In the genomic region with DNA sequence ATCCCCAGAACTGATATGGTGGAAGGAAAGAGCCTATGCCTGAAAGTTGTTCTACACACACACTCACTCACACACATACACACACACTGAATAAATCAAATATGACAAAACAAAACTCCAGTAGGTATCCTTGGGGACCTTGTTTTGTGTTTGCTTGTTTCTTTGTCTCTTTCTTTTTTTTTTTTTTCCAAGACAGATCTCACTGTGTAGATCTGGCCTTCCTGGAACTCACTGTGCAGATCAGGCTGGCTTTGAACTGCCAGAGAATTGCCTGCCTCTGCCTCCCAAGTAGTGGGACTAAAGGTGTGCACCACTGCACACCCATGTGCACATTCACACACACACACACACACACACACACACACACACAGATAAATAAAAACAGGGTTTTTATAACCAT, we compare ENCODE assay signal across 33 mouse cellular contexts.
"Had no signal": no experiment of that assay in that cellular context is flagged by ENCODE, and none has a peak within 500 bp of the region (broad histone marks: within the 10 kb centered on the region; RNA-seq: fewer than 3 reads in every experiment).

No protein-coding gene starts in this region.

- H3K27me3 ChIP-seq: heart, embryonic 12.5 days; heart, embryonic 13.5 days; heart, embryonic 15.5 days; hindbrain, embryonic 12.5 days; hindbrain, embryonic 15.5 days; intestine, embryonic 15.5 days; kidney, embryonic 15.5 days had no signal

- H3K27ac ChIP-seq: heart, embryonic 13.5 days; heart, embryonic 15.5 days; hindbrain, embryonic 10.5 days; hindbrain, embryonic 12.5 days; hindbrain, embryonic 14.5 days; hindbrain, embryonic 15.5 days; hindbrain, postnatal 0 days; intestine, embryonic 15.5 days; kidney, embryonic 15.5 days; kidney, postnatal 0 days; layer of hippocampus, adult 2 months; left cerebral cortex, adult 2 months had no signal

- H3K9ac ChIP-seq: heart, embryonic 12.5 days; heart, embryonic 13.5 days; heart, embryonic 15.5 days; hindbrain, embryonic 12.5 days; hindbrain, embryonic 14.5 days; hindbrain, embryonic 15.5 days; intestine, embryonic 15.5 days; kidney, embryonic 15.5 days had no signal

- H3K4me2 ChIP-seq: heart, embryonic 12.5 days; heart, embryonic 13.5 days; heart, embryonic 15.5 days; hindbrain, embryonic 12.5 days; hindbrain, embryonic 14.5 days; hindbrain, embryonic 15.5 days; intestine, embryonic 15.5 days; kidney, embryonic 15.5 days had no signal

- H3K36me3 ChIP-seq: heart, embryonic 12.5 days; heart, embryonic 13.5 days; heart, embryonic 15.5 days; hindbrain, embryonic 10.5 days; hindbrain, embryonic 12.5 days; hindbrain, embryonic 15.5 days; intestine, embryonic 15.5 days; kidney, embryonic 15.5 days had no signal

- H3K4me3 ChIP-seq: heart, embryonic 12.5 days; heart, embryonic 13.5 days; heart, embryonic 15.5 days; hindbrain, embryonic 10.5 days; hindbrain, embryonic 12.5 days; hindbrain, embryonic 15.5 days; intestine, embryonic 15.5 days; kidney, embryonic 15.5 days; layer of hippocampus, adult 2 months; left cerebral cortex, adult 2 months had no signal

- DNase-seq: heart, postnatal 10 days; heart, postnatal 14 days; heart, postnatal 36 days; heart, postnatal 4 days; kidney, adult 11 months; kidney, adult 18-20 months; kidney, adult 2 months; kidney, adult 8-10 months; kidney, adult 9 months; kidney, postnatal 10 days; kidney, postnatal 14 days; kidney, postnatal 25 days; kidney, postnatal 36 days; kidney, postnatal 4 days; layer of hippocampus, adult 9-11 months; layer of hippocampus, postnatal 36 days had no signal

- ATAC-seq: hindbrain, embryonic 16.5 days; hindbrain, postnatal 0 days; inflammation-experienced regulatory T-cells, adult 6 months; intestine, embryonic 15.5 days; intestine, embryonic 16.5 days; intestine, postnatal 0 days had no signal

- H3K4me1 ChIP-seq: hindbrain, embryonic 12.5 days; hindbrain, embryonic 15.5 days had no signal

- H3K9me3 ChIP-seq: heart, embryonic 12.5 days; heart, embryonic 13.5 days; heart, embryonic 15.5 days; hindbrain, embryonic 10.5 days; hindbrain, embryonic 12.5 days; hindbrain, embryonic 15.5 days; intestine, embryonic 15.5 days; kidney, embryonic 15.5 days had no signal
